Mouse (Mus musculus) thymus, adult 2 months (tissue): ENCODE results near the gene Tubg2.

Experiments
- CTCF ChIP-seq: fragments of 200-500 bp; IDR thresholded peaks from 2 replicates; pipeline ENCODE4 v1.5.1; 2012; ENCODE audit warnings: mild to moderate bottlenecking, control low read depth, low read length, moderate library complexity, borderline replicate concordance; ENCODE audit not compliant: control insufficient read depth, poor library complexity, insufficient read depth; ENCODE audit errors: extremely low read depth
- POLR2A ChIP-seq: fragments of 200-500 bp; IDR thresholded peaks from 2 replicates; pipeline ENCODE4 v1.6.1; 2012; ENCODE audit warnings: mild to moderate bottlenecking, low read length, control low read depth, moderate library complexity; ENCODE audit not compliant: control insufficient read depth, poor library complexity, insufficient read depth; ENCODE audit errors: extremely low read depth

GRCm38 (mm10) chr11:101170354-101170810, 14.7 kb downstream of the Tubg2 start, which contains the start of gene Cntnap1:
- TF ChIP-seq CTCF (no peak), POLR2A (no peak)
